Mouse (Mus musculus) embryonic fibroblast, embryonic 13.5 days (primary cell): ENCODE data around the gene Gprin1. TPM values are rescaled to one million over a fixed set of nuclear protein-coding genes. Genes with fewer than 3 reads are reported as not detected.
"Not testable (repeated sequence)": the region's sequence is repeated elsewhere in the genome, so short reads cannot be mapped to it uniquely, and the experiment has no call there.

Experiments used
- H3K27ac ChIP-seq: 2 replicates; pipeline ENCODE4 v1.5.1; 2012; ENCODE audit warnings: low read length, control low read depth, inconsistent platforms; ENCODE audit not compliant: insufficient read depth
- H3K4me1 ChIP-seq: 2 replicates; pipeline ENCODE4 v1.6.1; 2011; ENCODE audit warnings: low read length; ENCODE audit not compliant: control insufficient read depth, insufficient read depth
- H3K4me3 ChIP-seq: 2 replicates; pipeline ENCODE4 v1.5.1; 2011; ENCODE audit warnings: mild to moderate bottlenecking, control low read depth, low read length; ENCODE audit not compliant: insufficient read depth
- CTCF ChIP-seq: IDR thresholded peaks from 2 replicates; pipeline ENCODE4 v1.5.1; 2011; ENCODE audit warnings: mild to moderate bottlenecking, control low read depth, low read length, moderate library complexity, borderline replicate concordance; ENCODE audit not compliant: insufficient read depth
- POLR2A ChIP-seq: IDR thresholded peaks from 2 replicates; pipeline ENCODE4 v1.6.1; 2011; ENCODE audit warnings: low read depth, mild to moderate bottlenecking, control low read depth, low read length, moderate library complexity
- polyA plus RNA-seq: library from polyadenylated mRNA; stranded (reverse); fragments of >200 nt; gene quantifications from 2 replicates; pipeline ENCODE4 v1.2.4, GENCODE M21; 2011; ENCODE audit warnings: low read depth; ENCODE audit not compliant: missing spikeins, insufficient read length

The Gprin1 gene
- polyA plus RNA-seq, 1 experiment = 0.61 TPM

GRCm38 (mm10) chr13:54788740-54789560 is 39.3 kb upstream of the Gprin1 start, which contains the start of gene Tspan17:
Gene Tspan17 (plus strand): TSS chr13:54789377.
- Histone ChIP-seq H3K4me1 (no peaks in the 10 kb centered on the region), H3K27ac (no peak within 1 kb of the TSS), H3K4me3 (peak within 1 kb of the TSS; percentile 50)
- no peak; the same call in 1 of the 2 replicates for TF ChIP-seq POLR2A
- TF ChIP-seq CTCF = no peak

DNA sequence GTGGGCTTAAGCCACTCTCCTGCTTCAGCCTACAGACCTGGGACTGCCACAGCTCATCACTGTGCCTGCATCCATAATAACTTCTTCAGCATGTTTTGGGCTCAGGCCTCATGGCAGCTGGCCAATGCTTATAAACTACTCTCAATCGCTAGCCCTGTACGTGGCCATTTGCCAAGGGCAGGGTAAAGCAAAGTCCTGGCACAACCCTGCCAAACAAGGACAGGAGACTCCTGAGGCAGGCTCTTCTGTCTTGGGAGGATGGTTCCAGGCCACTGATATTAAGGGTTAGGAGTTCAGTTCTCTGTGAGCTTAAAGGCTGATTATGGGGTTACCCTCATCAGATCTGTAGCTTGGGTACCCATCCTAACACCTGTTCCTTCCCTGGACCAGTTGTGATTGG is 37.9 kb upstream of the Gprin1 start:
- not testable (repeated sequence) for H3K4me1 ChIP-seq, H3K4me3 ChIP-seq, H3K27ac ChIP-seq

GRCm38 (mm10) chr13:54783698-54784097 is 34.0 kb upstream of the Gprin1 start, which contains the start of gene Eif4e1b:
Gene Eif4e1b (plus strand): TSS chr13:54783998.
- H3K27ac ChIP-seq = no peak within 1 kb of the TSS
- peaks cover 5% of the 10 kb centered on the region; the same call in 1 of the 2 replicates for H3K4me1 ChIP-seq
- no peak within 1 kb of the TSS for H3K4me3 ChIP-seq
- TF ChIP-seq CTCF (no peak), POLR2A (no peak)

DNA sequence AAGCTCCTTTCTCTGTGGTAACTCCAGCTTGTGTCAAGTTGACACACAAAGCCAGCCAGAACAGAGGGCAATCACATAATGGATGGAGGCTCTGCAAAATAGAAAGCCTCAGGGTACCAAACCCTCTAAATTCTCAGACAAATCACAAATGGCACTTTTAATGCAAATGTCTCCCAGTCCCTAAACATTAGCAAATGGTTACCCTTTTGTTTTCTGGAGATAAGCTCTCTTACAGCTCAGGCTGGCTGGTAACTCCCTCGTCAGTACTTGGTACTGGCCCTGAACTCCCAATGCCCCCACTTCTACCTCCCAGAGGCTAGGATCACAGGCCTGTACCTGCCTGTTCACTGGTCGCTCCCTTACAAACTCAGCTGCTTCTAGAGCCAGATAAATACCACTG is 33.6 kb upstream of the Gprin1 start:
- no peak for TF ChIP-seq POLR2A
- TF ChIP-seq CTCF = no peak

DNA sequence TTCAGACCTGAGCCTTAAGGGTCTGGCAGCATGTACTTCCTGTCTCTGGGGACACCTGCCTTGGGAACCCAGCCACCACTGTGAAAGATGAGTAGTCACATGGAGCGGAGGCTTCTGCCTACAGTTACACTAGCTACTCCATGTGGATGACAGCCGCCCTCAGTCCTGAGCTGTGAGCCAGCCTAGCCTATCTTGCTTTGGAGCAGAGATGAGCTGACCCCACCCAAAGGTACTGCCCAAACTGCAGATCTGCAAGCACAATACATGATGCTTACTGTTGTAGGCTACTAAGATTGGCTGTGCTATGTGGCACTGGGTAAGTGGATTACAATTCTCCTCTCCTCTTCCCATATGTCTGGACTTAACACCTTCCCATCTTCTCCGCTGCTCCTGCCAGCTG is 31.4 kb upstream of the Gprin1 start:
- H3K4me3 ChIP-seq = no peak overlapping the region

More for the DNA sequence above, 33.6 kb upstream of the Gprin1 start:
- Histone ChIP-seq H3K27ac (no peak overlapping the region), H3K4me3 (no peak overlapping the region), H3K4me1 (peaks cover 5% of the 10 kb centered on the region; the same call in 1 of the 2 replicates)

DNA sequence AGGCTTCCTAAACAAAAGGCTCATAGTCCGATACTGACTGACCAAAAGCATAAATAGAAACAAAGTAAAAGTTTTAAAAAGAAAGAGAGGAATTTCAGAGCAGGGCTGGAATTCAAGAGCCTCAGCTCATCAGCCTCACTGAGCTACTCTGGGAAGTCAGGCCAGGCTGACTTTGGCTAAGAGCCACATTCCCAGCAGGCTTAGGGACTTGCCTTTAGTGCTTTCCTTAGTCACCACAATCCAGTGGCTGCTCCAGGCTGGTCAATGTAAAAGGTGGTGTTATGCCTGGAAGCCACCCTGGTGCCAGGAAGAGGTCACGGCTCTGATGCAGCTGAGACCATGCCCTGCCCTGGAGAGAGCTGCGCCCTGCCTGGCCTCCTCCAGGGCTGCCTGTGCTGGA is 30.9 kb upstream of the Gprin1 start:
- Histone ChIP-seq H3K27ac (no peak overlapping the region), H3K4me1 (peaks cover 5% of the 10 kb centered on the region; the same call in 1 of the 2 replicates), H3K4me3 (no peak overlapping the region)
- no peak for TF ChIP-seq CTCF
- no peak for TF ChIP-seq POLR2A

More for the DNA sequence above, 31.4 kb upstream of the Gprin1 start:
- H3K27ac ChIP-seq = no peak overlapping the region
- peaks cover 5% of the 10 kb centered on the region; the same call in 1 of the 2 replicates for H3K4me1 ChIP-seq
- no peak for TF ChIP-seq CTCF
- TF ChIP-seq POLR2A = no peak

- Histone ChIP-seq H3K4me3 (no peak overlapping the region), H3K4me1 (no peaks in the 10 kb centered on the region), H3K27ac (no peak overlapping the region)
- TF ChIP-seq POLR2A = no peak
- no peak for TF ChIP-seq CTCF
Measured at GRCm38 (mm10) chr13:54767012-54767411, 17.3 kb upstream of the Gprin1 start.

DNA sequence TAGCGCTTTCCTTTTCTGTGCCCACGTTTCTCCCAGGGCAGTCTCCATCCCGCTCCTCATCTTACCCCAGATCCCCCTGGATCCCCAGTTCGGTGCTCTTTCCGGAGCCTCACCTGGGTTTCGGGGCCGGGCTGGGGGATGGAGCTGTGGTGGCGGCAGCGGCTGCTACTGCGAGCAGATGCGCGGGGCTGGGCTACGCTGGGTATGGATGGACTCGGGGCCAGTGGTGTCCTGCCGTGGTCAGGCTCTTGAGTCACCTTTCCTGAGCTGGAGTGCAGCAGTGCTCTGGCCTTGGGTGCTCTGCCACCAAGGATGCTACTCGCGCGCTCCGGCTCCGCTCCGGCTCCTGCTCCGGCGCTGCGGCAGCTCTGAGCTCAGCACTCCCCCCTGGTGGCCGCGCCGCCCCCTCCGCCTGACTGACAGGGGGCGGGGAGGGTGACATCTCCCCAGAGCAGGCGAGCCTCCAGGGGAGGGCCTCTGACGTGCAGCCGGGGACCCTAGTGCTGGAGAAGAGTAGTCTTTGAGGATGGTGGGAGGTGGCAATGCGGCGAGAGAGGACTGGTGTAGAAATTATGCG is 16.6 kb upstream of the Gprin1 start, which contains the start of gene Sncb:
Gene Sncb (minus strand): TSS at position 404 of the 577 bp plus-strand sequence.
- no peak within 1 kb of the TSS for H3K27ac ChIP-seq
- 0 out of 2 replicates have a peak within 1 kb of the TSS, but pooled peaks have one; percentile 2 for H3K4me3 ChIP-seq
- H3K4me1 ChIP-seq = no peaks in the 10 kb centered on the region
- TF ChIP-seq POLR2A (no peak), CTCF (0 out of 2 replicates have a peak, but pooled peaks have one; percentile 30)

- H3K4me1 ChIP-seq = no peaks in the 10 kb centered on the region
- no peak overlapping the region for H3K27ac ChIP-seq
- 0 out of 2 replicates have a peak overlapping the region, but pooled peaks have one; percentile 2 for H3K4me3 ChIP-seq
- TF ChIP-seq POLR2A (no peak), CTCF (no peak)
Measured at GRCm38 (mm10) chr13:54765281-54766191, 15.9 kb upstream of the Gprin1 start.
